In genomic region chr15:37041214-37041613, GRCm38 (mm10) we compare ENCODE assay signal across 9 mouse cellular contexts. TPM values are rescaled to one million over a fixed set of nuclear protein-coding genes. Genes with fewer than 3 reads are reported as not detected.
DNase-seq lines count a peak whose midpoint lies in the region; ATAC-seq lines count a peak whose summit lies in the region.
"Had no signal": no experiment of that assay in that cellular context is flagged by ENCODE, and none has a peak within 500 bp of the region (broad histone marks: within the 10 kb centered on the region; RNA-seq: fewer than 3 reads in every experiment).

No protein-coding gene starts in this region.

- WGBS in heart, embryonic 11.5 days (ENCODE audit: insufficient replicate concordance), result 92% methylated on average over 5 of the region's 5 CpGs

- no peak overlapping the region for H3K27ac ChIP-seq in heart, embryonic 11.5 days (ENCODE audit: low read depth, low read length)
- H3K27ac ChIP-seq: limb, embryonic 13.5 days had no signal

- H3K27me3 ChIP-seq in heart, embryonic 11.5 days (ENCODE audit: control insufficient read depth, insufficient read depth, low read length), result no peaks in the 10 kb centered on the region
- H3K27me3 ChIP-seq: limb, embryonic 13.5 days had no signal

- H3K9ac ChIP-seq in heart, embryonic 11.5 days (ENCODE audit: low read depth, low read length), result no peak overlapping the region
- H3K9ac ChIP-seq: limb, embryonic 13.5 days had no signal

- no peak overlapping the region for H3K4me2 ChIP-seq in heart, embryonic 11.5 days
- H3K4me2 ChIP-seq: limb, embryonic 13.5 days had no signal

- no peak overlapping the region for H3K4me3 ChIP-seq in heart, embryonic 11.5 days (ENCODE audit: low read depth, low read length)
- H3K4me3 ChIP-seq: limb, embryonic 13.5 days had no signal

- H3K9me3 ChIP-seq in heart, embryonic 11.5 days (replicated peaks; ENCODE audit: control insufficient read depth, low read length), result no peaks in the 10 kb centered on the region
- H3K9me3 ChIP-seq: limb, embryonic 13.5 days had no signal

- ATAC-seq in heart, embryonic 11.5 days (replicated peaks; ENCODE audit: insufficient number of reproducible peaks, low FRiP score, low TSS enrichment), result no peak
- no peak for ATAC-seq in megakaryocyte, adult 5-6 weeks (ENCODE audit: poor library complexity, severe bottlenecking)

- no peaks in the 10 kb centered on the region for H3K36me3 ChIP-seq in heart, embryonic 11.5 days (ENCODE audit: control insufficient read depth, insufficient read depth, low read length)
- H3K36me3 ChIP-seq: limb, embryonic 13.5 days had no signal

- peak; percentile 96 for DNase-seq in heart, adult 11 months
- peak; percentile 11 for DNase-seq in ovary, postnatal 36 days (ENCODE audit: low spot score)
- no peak for DNase-seq in ovary, postnatal 10 days (ENCODE audit: low spot score)
- DNase-seq in heart, postnatal 14 days, result peak; percentile 22 to 53
- DNase-seq in frontal cortex, postnatal 36 days (ENCODE audit: low spot score in 2 of 2), result no peak
- DNase-seq in spleen, postnatal 10 days (ENCODE audit: low spot score in 2 of 2), result no peak

- intact Hi-C loops in heart, postnatal 14 days (cut with DNase I), result no loop called here

- H3K4me1 ChIP-seq in heart, embryonic 11.5 days (ENCODE audit: control insufficient read depth, insufficient read depth, low read length), result peaks cover 12% of the 10 kb centered on the region; the same call in 1 of the 2 replicates

RNA-seq across cellular contexts. Expression of gene Zfp706, which starts 33.6 kb away (rescaled TPM):
- 421 and 423 TPM in 2 replicates for polyA plus RNA-seq in heart, embryonic 11.5 days (2014; fragmentation: Nextera tagmentation; extraction: Ambion mirVana)
- total RNA-seq in heart, postnatal 14 days (2021), result 100 to 1,000 TPM; 194 to 211 TPM
- 291 and 313 TPM in 2 replicates for total RNA-seq in megakaryocyte, adult 5-6 weeks (2015)
- total RNA-seq in megakaryocyte, adult 5-6 weeks (2017), result 41.3 and 67.5 TPM in 2 replicates

Comparison
In these comparisons a context has a peak if more than half of its experiments do, and no peak if none do; other contexts are left out.
1. DNase-seq: peak in heart, adult 11 months (single experiment), ovary, postnatal 36 days (single experiment) and heart, postnatal 14 days (2 of 2); none in ovary, postnatal 10 days (single experiment), frontal cortex, postnatal 36 days (0 of 2) and spleen, postnatal 10 days (0 of 2).